ENCODE assay signal across 7 mouse cellular contexts in genomic region chr2:33467546-33468465, GRCm38 (mm10). TPM values are rescaled to one million over a fixed set of nuclear protein-coding genes. Genes with fewer than 3 reads are reported as not detected.
DNase-seq lines count a peak whose midpoint lies in the region; ATAC-seq lines count a peak whose summit lies in the region.

No protein-coding gene starts in this region.

- ATAC-seq in embryonic facial prominence, embryonic 11.5 days (replicated peaks; ENCODE audit: insufficient number of reproducible peaks, low FRiP score, low TSS enrichment, low read depth): 0 out of 2 replicates have a peak, but pooled peaks have one; percentile 35
- ATAC-seq in hindbrain, embryonic 13.5 days (ENCODE audit: low FRiP score): peak; percentile 67
- peak; percentile 30 for ATAC-seq in liver, embryonic 11.5 days (replicated peaks; ENCODE audit: low FRiP score)
- no peak; the same call in 1 of the 2 replicates for ATAC-seq in stomach, embryonic 14.5 days (ENCODE audit: insufficient number of reproducible peaks, insufficient read depth, low FRiP score, low read depth)

- no peaks in the 10 kb centered on the region for H3K27me3 ChIP-seq in embryonic facial prominence, embryonic 11.5 days (ENCODE audit: control insufficient read depth, insufficient read depth, low read length)
- 0 out of 2 replicates have a peak, but pooled peaks cover 7% of the 10 kb centered on the region for H3K27me3 ChIP-seq in hindbrain, embryonic 13.5 days
- H3K27me3 ChIP-seq in liver, embryonic 11.5 days (replicated peaks; ENCODE audit: control insufficient read depth, insufficient read depth, low read length): no peaks in the 10 kb centered on the region
- no peaks in the 10 kb centered on the region for H3K27me3 ChIP-seq in stomach, embryonic 14.5 days (ENCODE audit: control insufficient read depth, insufficient read depth, low read length)

- H3K27ac ChIP-seq in embryonic facial prominence, embryonic 11.5 days (replicated peaks; ENCODE audit: low read depth, low read length): no peak overlapping the region
- H3K27ac ChIP-seq in hindbrain, embryonic 13.5 days: peak overlapping the region; percentile 76
- H3K27ac ChIP-seq in liver, embryonic 11.5 days (ENCODE audit: low read depth, low read length): no peak overlapping the region
- peak overlapping the region; percentile 52; the same call in 1 of the 2 replicates for H3K27ac ChIP-seq in stomach, embryonic 14.5 days (ENCODE audit: low read length)

- peak overlapping the region; percentile 92 for H3K9ac ChIP-seq in embryonic facial prominence, embryonic 11.5 days (replicated peaks; ENCODE audit: low read length)
- peak overlapping the region; percentile 95 for H3K9ac ChIP-seq in hindbrain, embryonic 13.5 days
- peak overlapping the region; percentile 79 for H3K9ac ChIP-seq in liver, embryonic 11.5 days (ENCODE audit: low read depth, low read length)
- H3K9ac ChIP-seq in stomach, embryonic 14.5 days (replicated peaks; ENCODE audit: low read depth, low read length): peak overlapping the region; percentile 77

- H3K4me1 ChIP-seq in embryonic facial prominence, embryonic 11.5 days (ENCODE audit: control insufficient read depth, insufficient read depth, low read length): peaks cover 3% of the 10 kb centered on the region; the same call in 1 of the 2 replicates
- peaks cover 34% of the 10 kb centered on the region for H3K4me1 ChIP-seq in hindbrain, embryonic 13.5 days (replicated peaks)
- peaks cover 11% of the 10 kb centered on the region for H3K4me1 ChIP-seq in liver, embryonic 11.5 days (replicated peaks; ENCODE audit: control insufficient read depth, insufficient read depth, low read length)
- H3K4me1 ChIP-seq in stomach, embryonic 14.5 days (ENCODE audit: control insufficient read depth, insufficient read depth, low read length): peaks cover 13% of the 10 kb centered on the region

- H3K9me3 ChIP-seq in embryonic facial prominence, embryonic 11.5 days (replicated peaks; ENCODE audit: control insufficient read depth, low read length): no peaks in the 10 kb centered on the region
- H3K9me3 ChIP-seq in hindbrain, embryonic 13.5 days: no peaks in the 10 kb centered on the region
- H3K9me3 ChIP-seq in liver, embryonic 11.5 days (ENCODE audit: control insufficient read depth, low read length): peaks cover 2% of the 10 kb centered on the region; the same call in 1 of the 2 replicates
- no peaks in the 10 kb centered on the region for H3K9me3 ChIP-seq in stomach, embryonic 14.5 days (ENCODE audit: control insufficient read depth, low read depth, low read length)

- no peaks in the 10 kb centered on the region; the same call in 1 of the 2 replicates for H3K36me3 ChIP-seq in embryonic facial prominence, embryonic 11.5 days (replicated peaks; ENCODE audit: control insufficient read depth, insufficient read depth, low read depth, low read length)
- peaks cover 12% of the 10 kb centered on the region for H3K36me3 ChIP-seq in hindbrain, embryonic 13.5 days
- no peaks in the 10 kb centered on the region for H3K36me3 ChIP-seq in liver, embryonic 11.5 days (ENCODE audit: control insufficient read depth, insufficient read depth, low read length)
- peaks cover 6% of the 10 kb centered on the region for H3K36me3 ChIP-seq in stomach, embryonic 14.5 days (ENCODE audit: control insufficient read depth, insufficient read depth, low read length)

- H3K4me3 ChIP-seq in embryonic facial prominence, embryonic 11.5 days (ENCODE audit: low read depth, low read length): peak overlapping the region; percentile 83
- peak overlapping the region; percentile 93 for H3K4me3 ChIP-seq in hindbrain, embryonic 13.5 days
- H3K4me3 ChIP-seq in liver, embryonic 11.5 days (ENCODE audit: low read depth, low read length): peak overlapping the region; percentile 75
- H3K4me3 ChIP-seq in stomach, embryonic 14.5 days (ENCODE audit: low read depth, low read length): peak overlapping the region; percentile 92

- DNase-seq in urinary bladder, adult 2 months (ENCODE audit: low spot score): peak; percentile 36
- DNase-seq in urinary bladder, postnatal 10 days (ENCODE audit: low spot score): no peak
- DNase-seq in embryonic facial prominence, embryonic 11.5 days (ENCODE audit: low spot score): peak; percentile 11
- no peak for DNase-seq in liver, embryonic 11.5 days (ENCODE audit: low spot score)
- DNase-seq in right cerebral cortex, postnatal 25 days: no peak

- 6% methylated on average over 55 of the region's 57 CpGs for WGBS in embryonic facial prominence, embryonic 11.5 days
- 6% methylated on average over 57 of the region's 57 CpGs for WGBS in hindbrain, embryonic 13.5 days
- 5% methylated on average over 54 of the region's 57 CpGs for WGBS in liver, embryonic 11.5 days
- 6% methylated on average over 42 of the region's 57 CpGs for WGBS in stomach, embryonic 14.5 days

- peak overlapping the region; percentile 73 for H3K4me2 ChIP-seq in embryonic facial prominence, embryonic 11.5 days (ENCODE audit: low read depth, low read length)
- peak overlapping the region; percentile 94 for H3K4me2 ChIP-seq in hindbrain, embryonic 13.5 days
- H3K4me2 ChIP-seq in liver, embryonic 11.5 days: peak overlapping the region; percentile 79
- peak overlapping the region; percentile 85 for H3K4me2 ChIP-seq in stomach, embryonic 14.5 days (replicated peaks; ENCODE audit: low read depth, low read length)

RNA-seq across cellular contexts. Expression of gene Zbtb43, which starts 0.6 kb away (rescaled TPM):
- 13.9 and 16.2 TPM in 2 replicates for polyA plus RNA-seq in urinary bladder, adult 2 months (2012; rRNA removed)
- 23.7 and 25.5 TPM in 2 replicates for polyA plus RNA-seq in embryonic facial prominence, embryonic 11.5 days (2014; fragmentation: Nextera tagmentation; extraction: Ambion mirVana)
- 27.7 and 28.2 TPM in 2 replicates for polyA plus RNA-seq in hindbrain, embryonic 13.5 days (2015; fragmentation: Nextera tagmentation; extraction: Ambion mirVana)
- polyA plus RNA-seq in liver, embryonic 11.5 days (2014; fragmentation: Nextera tagmentation; extraction: Ambion mirVana): 12.0 and 14.1 TPM in 2 replicates
- polyA plus RNA-seq in stomach, embryonic 14.5 days (2014; fragmentation: Nextera tagmentation; extraction: Ambion mirVana): 17.6 and 21.8 TPM in 2 replicates

RNA-seq across cellular contexts. Expression of gene Zbtb34, which starts 36.7 kb away (rescaled TPM):
- 9.5 and 9.7 TPM in 2 replicates for polyA plus RNA-seq in urinary bladder, adult 2 months (2012; rRNA removed)
- 7.2 and 7.6 TPM in 2 replicates for polyA plus RNA-seq in embryonic facial prominence, embryonic 11.5 days (2014; fragmentation: Nextera tagmentation; extraction: Ambion mirVana)
- polyA plus RNA-seq in hindbrain, embryonic 13.5 days (2015; fragmentation: Nextera tagmentation; extraction: Ambion mirVana): 7.2 and 9.2 TPM in 2 replicates
- polyA plus RNA-seq in liver, embryonic 11.5 days (2014; fragmentation: Nextera tagmentation; extraction: Ambion mirVana): 6.1 and 7.6 TPM in 2 replicates
- polyA plus RNA-seq in stomach, embryonic 14.5 days (2014; fragmentation: Nextera tagmentation; extraction: Ambion mirVana): 8.4 and 9.0 TPM in 2 replicates

Comparison
In these comparisons a context has a peak if more than half of its experiments do, and no peak if none do; other contexts are left out.
1. DNase-seq: peak in urinary bladder, adult 2 months (single experiment) and embryonic facial prominence, embryonic 11.5 days (single experiment); none in urinary bladder, postnatal 10 days (single experiment), liver, embryonic 11.5 days (single experiment) and right cerebral cortex, postnatal 25 days (single experiment).
2. H3K27ac ChIP-seq: peak in hindbrain, embryonic 13.5 days (single experiment) and stomach, embryonic 14.5 days (single experiment); none in embryonic facial prominence, embryonic 11.5 days (single experiment) and liver, embryonic 11.5 days (single experiment).
3. Peak in every context shown above with its lines, with median percentiles within 50 percentile points of each other: H3K4me2 ChIP-seq, H3K4me3 ChIP-seq and H3K9ac ChIP-seq.